Mouse (Mus musculus) forebrain, embryonic 12.5 days (tissue): ENCODE results near the gene Cabp1. TPM values are rescaled to one million over a fixed set of nuclear protein-coding genes. Genes with fewer than 3 reads are reported as not detected.

Experiments used
- ATAC-seq: fragments of 200-750 bp; cut with Nextera tagmentation; 2 replicates; pipeline ENCODE4 v1.8.0; 2017; ENCODE audit warnings: moderate TSS enrichment; ENCODE audit not compliant: low FRiP score
- H3K27ac ChIP-seq: fragments of 300-500 bp; sonication (generic); 2 replicates; pipeline ENCODE4 v1.5.1; 2016; ENCODE audit warnings: mild to moderate bottlenecking
- H3K27me3 ChIP-seq: fragments of 300-500 bp; sonication (generic); 2 replicates; pipeline ENCODE4 v1.6.1; 2016; ENCODE audit warnings: mild to moderate bottlenecking
- H3K36me3 ChIP-seq: fragments of 300-500 bp; sonication (generic); replicated peaks from 2 replicates; pipeline ENCODE4 v1.6.1; 2016; ENCODE audit warnings: mild to moderate bottlenecking
- H3K4me1 ChIP-seq: fragments of 300-500 bp; sonication (generic); 2 replicates; pipeline ENCODE4 v1.6.1; 2016
- H3K4me2 ChIP-seq: fragments of 300-500 bp; sonication (generic); 2 replicates; pipeline ENCODE4 v1.6.1; 2016; ENCODE audit warnings: mild to moderate bottlenecking, moderate library complexity
- H3K4me3 ChIP-seq: fragments of 300-500 bp; sonication (generic); replicated peaks from 2 replicates; pipeline ENCODE4 v1.5.1; 2016; ENCODE audit warnings: mild to moderate bottlenecking
- H3K9ac ChIP-seq: fragments of 300-500 bp; sonication (generic); 2 replicates; pipeline ENCODE4 v1.6.1; 2016; ENCODE audit warnings: mild to moderate bottlenecking
- H3K9me3 ChIP-seq: fragments of 300-500 bp; sonication (generic); 2 replicates; pipeline ENCODE4 v1.6.1; 2016
- WGBS: fragments of 180-500 bp; shearing (Covaris S2); methylation state at CpG from one replicate; pipeline ENCODE4 v1.1.7; 2016; 5-methylcytosine and 5-hydroxymethylcytosine counted together
- polyA plus RNA-seq: library from polyadenylated mRNA; unstranded; fragments of >200 nt; fragmentation: Nextera tagmentation; extraction: Ambion mirVana; gene quantifications from 2 replicates; pipeline ENCODE4 v1.2.1, GENCODE M21; 2016

The Cabp1 gene
- polyA plus RNA-seq, 1 experiment from 2014 or later, result 6.1 TPM

DNA sequence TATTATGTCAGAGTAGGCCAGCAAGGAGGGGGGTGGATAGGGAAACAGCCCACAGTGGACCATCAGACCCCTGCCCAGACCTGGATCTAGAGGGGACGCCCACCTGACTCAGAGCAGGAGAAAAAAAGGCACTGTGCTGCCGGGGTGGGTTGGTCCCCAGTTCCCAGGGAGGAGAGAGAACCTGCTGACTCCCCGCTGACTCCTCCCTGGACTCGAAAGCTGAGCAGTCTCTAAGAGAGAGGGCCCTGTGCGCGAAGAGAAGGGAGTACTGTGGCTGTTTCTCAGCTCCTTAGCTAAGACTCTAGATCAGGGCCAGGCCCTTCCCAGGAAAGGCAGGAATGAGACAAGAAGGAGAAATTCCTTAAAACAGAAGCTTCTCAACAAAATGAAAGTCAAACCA, 49.7 kb downstream of the Cabp1 start:
- Histone ChIP-seq H3K27ac (no peak overlapping the region), H3K4me2 (no peak overlapping the region), H3K9me3 (no peaks in the 10 kb centered on the region), H3K36me3 (peaks cover 52% of the 10 kb centered on the region), H3K4me3 (no peak overlapping the region), H3K4me1 (0 out of 2 replicates have a peak, but pooled peaks cover 6% of the 10 kb centered on the region), H3K27me3 (no peaks in the 10 kb centered on the region), H3K9ac (no peak overlapping the region)
- whole genome bisulfite sequencing, result 68% methylated on average over 6 of the region's 6 CpGs
- no peak for ATAC-seq

- Histone ChIP-seq H3K27me3 (no peaks in the 10 kb centered on the region), H3K4me2 (no peak overlapping the region), H3K36me3 (peaks cover 45% of the 10 kb centered on the region), H3K9me3 (no peaks in the 10 kb centered on the region), H3K9ac (no peak overlapping the region), H3K4me1 (0 out of 2 replicates have a peak, but pooled peaks cover 6% of the 10 kb centered on the region), H3K4me3 (no peak overlapping the region), H3K27ac (no peak overlapping the region)
- ATAC-seq, result no peak
- 82% methylated on average over 10 of the region's 10 CpGs for WGBS
Measured at GRCm38 (mm10) chr5:115143552-115143951, 50.6 kb downstream of the Cabp1 start.

DNA sequence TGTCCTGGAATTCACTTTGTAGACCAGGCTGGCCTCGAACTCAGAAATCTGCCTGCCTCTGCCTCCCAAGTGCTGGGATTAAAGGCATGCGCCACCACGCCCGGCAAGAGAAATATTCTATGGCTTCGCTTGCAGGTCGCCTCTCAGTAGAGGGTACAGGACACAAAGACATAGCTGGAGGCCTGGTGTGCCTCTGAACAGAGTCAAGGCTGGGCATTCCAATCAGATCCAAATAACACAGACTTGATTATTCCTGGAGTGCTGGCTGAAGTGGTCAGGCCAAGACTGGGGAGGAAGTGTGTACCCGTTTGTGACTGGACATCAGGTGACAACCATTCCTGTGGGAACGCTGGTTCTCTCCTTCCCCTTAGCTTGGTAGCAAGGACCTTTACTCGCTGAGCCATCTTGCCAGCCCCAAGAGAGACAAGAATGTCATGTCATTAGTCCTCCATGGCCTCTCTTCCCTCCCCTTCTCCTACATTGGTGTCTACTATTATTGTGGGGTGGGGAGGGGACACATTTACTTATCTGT, 51.9 kb downstream of the Cabp1 start:
- WGBS, result 92% methylated on average over 9 of the region's 9 CpGs
- Histone ChIP-seq H3K27me3 (no peaks in the 10 kb centered on the region), H3K9ac (no peak overlapping the region), H3K36me3 (peaks cover 32% of the 10 kb centered on the region), H3K27ac (no peak overlapping the region), H3K4me2 (no peak overlapping the region), H3K9me3 (no peaks in the 10 kb centered on the region), H3K4me1 (0 out of 2 replicates have a peak, but pooled peaks cover 6% of the 10 kb centered on the region), H3K4me3 (no peak overlapping the region)
- ATAC-seq, result no peak

- Histone ChIP-seq H3K27ac (no peak overlapping the region), H3K27me3 (no peaks in the 10 kb centered on the region), H3K4me1 (0 out of 2 replicates have a peak, but pooled peaks cover 6% of the 10 kb centered on the region), H3K4me2 (no peak overlapping the region), H3K4me3 (no peak overlapping the region), H3K9ac (no peak overlapping the region), H3K36me3 (peaks cover 17% of the 10 kb centered on the region), H3K9me3 (no peaks in the 10 kb centered on the region)
- no peak for ATAC-seq
- WGBS, result 87% methylated on average over 3 of the region's 3 CpGs
Measured at GRCm38 (mm10) chr5:115140726-115141125, 53.5 kb downstream of the Cabp1 start.

- Histone ChIP-seq H3K9ac (no peak overlapping the region), H3K4me3 (no peak overlapping the region), H3K4me1 (peaks cover 8% of the 10 kb centered on the region), H3K36me3 (peaks cover 1% of the 10 kb centered on the region; the same call in 1 of the 2 replicates), H3K4me2 (no peak overlapping the region), H3K27me3 (no peaks in the 10 kb centered on the region), H3K27ac (no peak overlapping the region), H3K9me3 (no peaks in the 10 kb centered on the region)
- 71% methylated on average over 4 of the region's 4 CpGs for WGBS
- no peak for ATAC-seq
Measured at GRCm38 (mm10) chr5:115139124-115139523, 55.1 kb downstream of the Cabp1 start.

DNA sequence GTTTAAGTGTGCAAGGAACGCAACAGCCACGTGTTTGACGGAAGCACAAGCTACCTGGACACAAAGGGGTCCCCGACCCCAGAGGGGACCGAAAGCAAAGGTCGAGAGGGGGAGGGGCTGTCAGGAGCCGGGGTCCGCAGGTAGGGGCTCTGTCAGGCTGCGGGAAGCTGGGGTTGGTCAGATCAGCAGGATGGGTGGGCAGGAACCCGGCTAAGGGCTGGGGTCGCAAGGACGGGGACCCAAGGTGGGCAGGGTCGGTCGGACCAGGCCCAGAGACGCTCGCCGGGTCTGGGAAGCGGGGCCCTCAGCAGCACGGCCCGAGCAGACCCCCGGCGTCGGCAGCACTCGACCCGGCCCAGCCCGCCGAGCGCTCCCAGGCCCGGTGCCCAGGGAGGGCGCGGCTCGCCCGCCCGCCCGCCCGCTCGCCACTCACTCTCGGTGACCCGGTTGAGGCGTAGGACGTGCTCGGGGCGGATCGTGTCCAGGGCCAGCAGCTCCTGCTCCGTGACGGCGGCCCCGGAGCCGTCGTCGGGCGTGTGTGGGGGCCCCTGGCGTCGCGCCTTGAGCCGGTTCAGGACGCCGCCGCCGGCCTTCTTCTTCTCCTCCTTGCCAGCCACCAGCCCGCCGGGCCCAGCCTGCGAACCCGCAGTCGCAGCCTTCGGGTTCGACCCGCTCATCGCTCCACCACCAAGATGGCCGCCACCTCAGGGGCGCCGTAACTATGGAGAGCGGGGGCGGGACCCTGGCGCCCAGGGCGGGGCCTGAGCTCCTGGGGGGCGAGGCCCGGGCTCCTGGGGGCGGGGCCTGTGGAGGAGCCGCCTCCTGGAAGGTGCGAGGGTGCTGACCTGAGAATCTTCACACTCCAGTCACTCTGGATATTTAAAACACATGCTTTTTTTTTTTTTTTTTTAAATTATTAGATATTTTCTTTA, 59.7 kb downstream of the Cabp1 start, which contains the start of gene Unc119b:
Gene Unc119b (minus strand): TSS at position 742 of the 932 bp plus-strand sequence.
- Histone ChIP-seq H3K9ac (peak within 1 kb of the TSS; percentile 90), H3K4me1 (peaks cover 21% of the 10 kb centered on the region), H3K4me3 (peak within 1 kb of the TSS; percentile 89), H3K27ac (0 out of 2 replicates have a peak within 1 kb of the TSS, but pooled peaks have one; percentile 42), H3K9me3 (no peaks in the 10 kb centered on the region), H3K4me2 (peak within 1 kb of the TSS; percentile 90), H3K27me3 (no peaks in the 10 kb centered on the region), H3K36me3 (peaks cover 11% of the 10 kb centered on the region)
- whole genome bisulfite sequencing, result under 1% methylated on average over 59 of the region's 81 CpGs
- peak; percentile 95 for ATAC-seq

DNA sequence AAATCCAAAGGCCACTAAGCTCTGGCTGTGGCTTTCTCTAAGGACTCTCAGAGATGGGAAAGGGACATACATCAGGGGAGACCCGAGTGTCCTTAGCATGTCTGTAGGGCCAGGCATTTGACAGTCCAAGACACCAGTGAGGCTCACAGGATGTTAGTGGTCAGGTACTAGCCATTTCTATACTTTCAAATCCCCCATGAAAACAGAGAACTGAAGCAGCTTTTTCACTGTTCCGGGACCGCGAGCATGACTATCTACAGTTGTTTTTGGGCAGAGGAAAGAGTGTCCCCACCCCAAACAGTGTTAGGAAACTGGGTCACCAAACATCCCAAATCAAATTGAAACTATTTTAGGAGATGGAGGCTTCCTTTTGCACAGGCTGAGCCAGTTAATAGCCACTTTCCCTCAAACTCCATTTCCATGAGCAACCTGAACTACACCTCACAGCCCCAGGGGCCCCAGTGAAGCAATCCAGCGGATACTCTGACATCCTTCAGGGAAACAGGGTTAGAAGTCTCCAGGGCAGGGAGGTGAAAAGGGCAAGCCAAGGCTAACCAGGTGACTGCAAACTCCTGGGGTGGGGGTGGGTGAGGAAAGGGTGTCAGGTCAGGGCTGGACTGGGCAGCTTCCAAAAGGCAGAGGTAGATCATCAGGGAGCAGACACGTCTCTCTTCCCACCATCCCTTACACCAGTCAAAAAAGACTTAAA, 60.7 kb downstream of the Cabp1 start:
- Histone ChIP-seq H3K27ac (no peak overlapping the region), H3K27me3 (no peaks in the 10 kb centered on the region), H3K9me3 (no peaks in the 10 kb centered on the region), H3K4me3 (peak overlapping the region; percentile 89), H3K4me2 (peak overlapping the region; percentile 90), H3K4me1 (peaks cover 21% of the 10 kb centered on the region), H3K9ac (peak overlapping the region; percentile 90), H3K36me3 (peaks cover 21% of the 10 kb centered on the region)
- no peak for ATAC-seq
- WGBS, result 67% methylated on average over 6 of the region's 6 CpGs

- H3K27ac ChIP-seq, result no peak overlapping the region
- no peak for ATAC-seq
- peak overlapping the region; percentile 38; the same call in 1 of the 2 replicates for H3K9ac ChIP-seq
- H3K36me3 ChIP-seq, result peaks cover 30% of the 10 kb centered on the region
- 91% methylated on average over 8 of the region's 8 CpGs for WGBS
- peaks cover 21% of the 10 kb centered on the region for H3K4me1 ChIP-seq
- H3K27me3 ChIP-seq, result no peaks in the 10 kb centered on the region
- H3K4me2 ChIP-seq, result 0 out of 2 replicates have a peak overlapping the region, but pooled peaks have one; percentile 90
- no peaks in the 10 kb centered on the region for H3K9me3 ChIP-seq
- H3K4me3 ChIP-seq, result no peak overlapping the region
Measured at GRCm38 (mm10) chr5:115132465-115132864, 61.7 kb downstream of the Cabp1 start.

DNA sequence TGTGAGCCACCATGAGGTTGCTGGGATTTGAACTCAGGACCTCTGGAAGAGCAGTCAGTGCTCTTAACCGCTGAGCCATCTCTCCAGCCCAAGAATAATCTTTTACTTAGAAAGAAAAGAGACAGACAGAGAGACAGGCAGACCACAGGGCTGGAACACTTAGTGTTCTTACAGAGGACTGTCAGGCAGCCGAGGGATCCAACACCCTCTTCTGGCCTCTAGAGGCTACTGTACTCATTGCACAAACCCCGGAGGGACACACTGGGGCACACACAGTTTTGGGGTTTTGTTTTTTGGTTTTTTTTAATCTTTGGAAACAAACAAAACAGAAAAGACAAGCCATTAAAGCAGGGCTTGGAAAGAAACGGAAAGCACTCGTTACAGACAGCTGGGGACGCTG, 64.9 kb downstream of the Cabp1 start:
- Histone ChIP-seq H3K4me1 (peaks cover 30% of the 10 kb centered on the region), H3K27ac (no peak overlapping the region), H3K4me2 (no peak overlapping the region), H3K9ac (no peak overlapping the region), H3K4me3 (no peak overlapping the region), H3K9me3 (no peaks in the 10 kb centered on the region), H3K36me3 (peaks cover 58% of the 10 kb centered on the region), H3K27me3 (no peaks in the 10 kb centered on the region)
- ATAC-seq, result no peak
- WGBS, result 83% methylated on average over 6 of the region's 6 CpGs

DNA sequence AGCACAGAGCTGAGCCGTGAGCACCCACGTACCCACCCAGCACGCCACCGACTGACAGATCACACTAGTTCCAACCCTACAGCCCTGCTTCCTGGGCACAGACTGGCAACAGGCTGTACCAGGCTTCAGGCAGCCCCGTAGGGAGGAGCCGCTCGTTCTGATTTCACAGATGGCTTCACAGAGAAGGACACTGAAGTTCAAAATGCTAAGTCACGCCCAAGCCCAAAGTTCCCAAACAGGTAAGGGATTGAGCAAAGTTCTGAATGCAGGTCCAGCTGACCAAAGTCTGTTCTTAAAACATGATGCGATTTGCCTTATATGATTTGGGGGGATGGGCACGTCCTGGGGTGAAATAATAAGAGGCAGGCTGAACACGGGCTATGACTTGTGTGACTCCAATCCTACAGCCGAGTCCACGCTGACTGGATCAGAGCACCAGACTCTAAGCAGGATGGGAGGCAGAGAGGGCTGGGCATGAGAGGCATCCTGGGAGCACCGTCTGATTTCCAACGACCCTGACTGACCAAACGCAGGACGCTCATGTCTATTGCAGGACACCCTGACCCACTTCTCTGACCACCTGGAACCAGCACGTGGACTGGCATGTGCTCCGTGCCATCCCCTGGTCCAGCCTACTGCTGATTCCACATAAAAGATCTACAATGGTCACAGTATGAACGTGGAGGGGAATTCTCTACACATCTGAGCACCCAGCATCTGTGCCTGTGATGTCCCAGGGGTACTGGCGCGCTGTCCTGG, 66.6 kb downstream of the Cabp1 start:
- Histone ChIP-seq H3K27ac (no peak overlapping the region), H3K4me2 (no peak overlapping the region), H3K4me3 (no peak overlapping the region), H3K27me3 (no peaks in the 10 kb centered on the region), H3K9ac (no peak overlapping the region), H3K36me3 (peaks cover 69% of the 10 kb centered on the region), H3K9me3 (no peaks in the 10 kb centered on the region), H3K4me1 (peaks cover 12% of the 10 kb centered on the region)
- 94% methylated on average over 22 of the region's 22 CpGs for WGBS
- ATAC-seq, result no peak

- no peaks in the 10 kb centered on the region for H3K9me3 ChIP-seq
- no peak overlapping the region for H3K27ac ChIP-seq
- ATAC-seq, result no peak
- peaks cover 75% of the 10 kb centered on the region for H3K36me3 ChIP-seq
- no peak overlapping the region; the same call in 1 of the 2 replicates for H3K9ac ChIP-seq
- 94% methylated on average over 27 of the region's 28 CpGs for WGBS
- no peak overlapping the region for H3K4me2 ChIP-seq
- H3K4me3 ChIP-seq, result no peak overlapping the region
- no peaks in the 10 kb centered on the region for H3K27me3 ChIP-seq
- peaks cover 9% of the 10 kb centered on the region; the same call in 1 of the 2 replicates for H3K4me1 ChIP-seq
Measured at GRCm38 (mm10) chr5:115126578-115127312, 67.4 kb downstream of the Cabp1 start.
